Mouse (Mus musculus): ENCODE results near the gene Ogfod1. TPM values are rescaled to one million over a fixed set of nuclear protein-coding genes. Genes with fewer than 3 reads are reported as not detected.

Ogfod1 gene
- polyA plus RNA-seq, 1 experiment: 44.2 TPM

- 86% methylated on average over 6 of the region's 6 CpGs for whole genome bisulfite sequencing
- H3K4me1 ChIP-seq (ENCODE audit: control insufficient read depth, insufficient read depth, low read length): no peaks in the 10 kb centered on the region; the same call in 1 of the 2 replicates
- TF ChIP-seq POLR2A (IDR thresholded peaks at IDR 0.05; ENCODE audit: borderline replicate concordance, insufficient read depth, low read length) (no peak), CTCF (IDR thresholded peaks at IDR 0.05; ENCODE audit: borderline replicate concordance, insufficient read depth, low read depth, low read length) (no peak)
- no peaks in the 10 kb centered on the region for H3K27me3 ChIP-seq (ENCODE audit: control insufficient read depth, insufficient read depth, low read length)
- H3K4me3 ChIP-seq (replicated peaks; ENCODE audit: insufficient read depth, low read depth, low read length): no peak overlapping the region
- H3K27ac ChIP-seq (ENCODE audit: insufficient read depth, low read length): no peak overlapping the region
- DNase-seq: no peak
Measured at GRCm38 (mm10) chr8:94109396-94109795, 72.4 kb downstream of the Ogfod1 start.

- WGBS: 87% methylated on average over 5 of the region's 5 CpGs
- Histone ChIP-seq H3K27ac (ENCODE audit: insufficient read depth, low read length) (no peak overlapping the region), H3K27me3 (ENCODE audit: control insufficient read depth, insufficient read depth, low read length) (no peaks in the 10 kb centered on the region), H3K4me3 (replicated peaks; ENCODE audit: insufficient read depth, low read depth, low read length) (no peak overlapping the region), H3K4me1 (ENCODE audit: control insufficient read depth, insufficient read depth, low read length) (no peaks in the 10 kb centered on the region; the same call in 1 of the 2 replicates)
- TF ChIP-seq POLR2A (IDR thresholded peaks at IDR 0.05; ENCODE audit: borderline replicate concordance, insufficient read depth, low read length) (no peak), CTCF (IDR thresholded peaks at IDR 0.05; ENCODE audit: borderline replicate concordance, insufficient read depth, low read depth, low read length) (no peak)
- no peak for DNase-seq
Measured at GRCm38 (mm10) chr8:94109835-94110234, 72.8 kb downstream of the Ogfod1 start.

- 56% methylated on average over 6 of the region's 6 CpGs for WGBS
- no peak for DNase-seq
- TF ChIP-seq CTCF (IDR thresholded peaks at IDR 0.05; ENCODE audit: borderline replicate concordance, insufficient read depth, low read depth, low read length): no peak
- no peak for TF ChIP-seq POLR2A (IDR thresholded peaks at IDR 0.05; ENCODE audit: borderline replicate concordance, insufficient read depth, low read length)
Measured at GRCm38 (mm10) chr8:94110526-94111177, 73.7 kb downstream of the Ogfod1 start.

GRCm38 (mm10) chr8:94113435-94113834 is 76.4 kb downstream of the Ogfod1 start:
- DNase-seq: no peak
- Histone ChIP-seq H3K27me3 (ENCODE audit: control insufficient read depth, insufficient read depth, low read length) (no peaks in the 10 kb centered on the region), H3K4me3 (replicated peaks; ENCODE audit: insufficient read depth, low read depth, low read length) (no peak overlapping the region), H3K27ac (ENCODE audit: insufficient read depth, low read length) (no peak overlapping the region), H3K4me1 (ENCODE audit: control insufficient read depth, insufficient read depth, low read length) (no peaks in the 10 kb centered on the region; the same call in 1 of the 2 replicates)
- no peak for TF ChIP-seq CTCF (IDR thresholded peaks at IDR 0.05; ENCODE audit: borderline replicate concordance, insufficient read depth, low read depth, low read length)
- no peak for TF ChIP-seq POLR2A (IDR thresholded peaks at IDR 0.05; ENCODE audit: borderline replicate concordance, insufficient read depth, low read length)
- 65% methylated on average over 1 of the region's 1 CpGs for WGBS

More at GRCm38 (mm10) chr8:94110526-94111177, 73.7 kb downstream of the Ogfod1 start:
- H3K27me3 ChIP-seq (ENCODE audit: control insufficient read depth, insufficient read depth, low read length): no peaks in the 10 kb centered on the region
- H3K27ac ChIP-seq (ENCODE audit: insufficient read depth, low read length): no peak overlapping the region
- H3K4me1 ChIP-seq (ENCODE audit: control insufficient read depth, insufficient read depth, low read length): no peaks in the 10 kb centered on the region; the same call in 1 of the 2 replicates
- no peak overlapping the region for H3K4me3 ChIP-seq (replicated peaks; ENCODE audit: insufficient read depth, low read depth, low read length)

- Histone ChIP-seq H3K27ac (ENCODE audit: insufficient read depth, low read length) (no peak overlapping the region), H3K4me1 (ENCODE audit: control insufficient read depth, insufficient read depth, low read length) (no peaks in the 10 kb centered on the region), H3K4me3 (replicated peaks; ENCODE audit: insufficient read depth, low read depth, low read length) (no peak overlapping the region), H3K27me3 (ENCODE audit: control insufficient read depth, insufficient read depth, low read length) (no peaks in the 10 kb centered on the region)
- 88% methylated on average over 2 of the region's 2 CpGs for WGBS
- TF ChIP-seq POLR2A (IDR thresholded peaks at IDR 0.05; ENCODE audit: borderline replicate concordance, insufficient read depth, low read length) (no peak), CTCF (IDR thresholded peaks at IDR 0.05; ENCODE audit: borderline replicate concordance, insufficient read depth, low read depth, low read length) (no peak)
- DNase-seq: no peak
Measured at GRCm38 (mm10) chr8:94113972-94114371, 77.0 kb downstream of the Ogfod1 start.

Other genes starting within 250 kb of the Ogfod1 start
- gene Gnao1, start 227.2 kb upstream of the Ogfod1 start, polyA plus RNA-seq (2012; rRNA removed): 345 and 365 TPM in 2 replicates
- gene Amfr, start 24.4 kb upstream of the Ogfod1 start, polyA plus RNA-seq (2012; rRNA removed): 139 and 144 TPM in 2 replicates
- gene Nudt21, start 167 bp upstream of the Ogfod1 start, polyA plus RNA-seq (2012; rRNA removed): 31.3 and 32.5 TPM in 2 replicates
- gene Bbs2, start 61.7 kb downstream of the Ogfod1 start, polyA plus RNA-seq (2012; rRNA removed): 54.9 and 60.2 TPM in 2 replicates
- not detected in 2 replicates for gene Mt4, start 100.0 kb downstream of the Ogfod1 start, polyA plus RNA-seq (2012; rRNA removed)
- 1,323 and 1,416 TPM in 2 replicates for gene Mt3, start 115.4 kb downstream of the Ogfod1 start, polyA plus RNA-seq (2012; rRNA removed)
- gene Mt2, start 135.5 kb downstream of the Ogfod1 start, polyA plus RNA-seq (2012; rRNA removed): 579 and 685 TPM in 2 replicates
- gene Mt1, start 141.9 kb downstream of the Ogfod1 start, polyA plus RNA-seq (2012; rRNA removed): 1,145 and 1,309 TPM in 2 replicates
- gene Nup93, start 177.4 kb downstream of the Ogfod1 start, polyA plus RNA-seq (2012; rRNA removed): 29.1 and 30.5 TPM in 2 replicates